Mouse (Mus musculus) gastrocnemius, postnatal 10 days (tissue): ENCODE data around the gene Edem1. TPM values are rescaled to one million over a fixed set of nuclear protein-coding genes. Genes with fewer than 3 reads are reported as not detected.
A peak's percentile ranks its signal among the peaks of the same experiment; 100 is the strongest.
"Not testable (repeated sequence)": the region's sequence is repeated elsewhere in the genome, so short reads cannot be mapped to it uniquely, and the experiment has no call there.

Experiments used
- DNase-seq: peaks from one replicate; pipeline ENCODE4 v3.0.0; 2021; ENCODE audit warnings: mixed read lengths
- total RNA-seq, 2 experiments: library from RNA; stranded (reverse); gene quantifications; 2 replicates each; pipeline ENCODE4 v1.2.3; 2021

Gene Edem1
- total RNA-seq, 2 experiments from 2014 or later, result 12.6 to 20.3 TPM

DNA sequence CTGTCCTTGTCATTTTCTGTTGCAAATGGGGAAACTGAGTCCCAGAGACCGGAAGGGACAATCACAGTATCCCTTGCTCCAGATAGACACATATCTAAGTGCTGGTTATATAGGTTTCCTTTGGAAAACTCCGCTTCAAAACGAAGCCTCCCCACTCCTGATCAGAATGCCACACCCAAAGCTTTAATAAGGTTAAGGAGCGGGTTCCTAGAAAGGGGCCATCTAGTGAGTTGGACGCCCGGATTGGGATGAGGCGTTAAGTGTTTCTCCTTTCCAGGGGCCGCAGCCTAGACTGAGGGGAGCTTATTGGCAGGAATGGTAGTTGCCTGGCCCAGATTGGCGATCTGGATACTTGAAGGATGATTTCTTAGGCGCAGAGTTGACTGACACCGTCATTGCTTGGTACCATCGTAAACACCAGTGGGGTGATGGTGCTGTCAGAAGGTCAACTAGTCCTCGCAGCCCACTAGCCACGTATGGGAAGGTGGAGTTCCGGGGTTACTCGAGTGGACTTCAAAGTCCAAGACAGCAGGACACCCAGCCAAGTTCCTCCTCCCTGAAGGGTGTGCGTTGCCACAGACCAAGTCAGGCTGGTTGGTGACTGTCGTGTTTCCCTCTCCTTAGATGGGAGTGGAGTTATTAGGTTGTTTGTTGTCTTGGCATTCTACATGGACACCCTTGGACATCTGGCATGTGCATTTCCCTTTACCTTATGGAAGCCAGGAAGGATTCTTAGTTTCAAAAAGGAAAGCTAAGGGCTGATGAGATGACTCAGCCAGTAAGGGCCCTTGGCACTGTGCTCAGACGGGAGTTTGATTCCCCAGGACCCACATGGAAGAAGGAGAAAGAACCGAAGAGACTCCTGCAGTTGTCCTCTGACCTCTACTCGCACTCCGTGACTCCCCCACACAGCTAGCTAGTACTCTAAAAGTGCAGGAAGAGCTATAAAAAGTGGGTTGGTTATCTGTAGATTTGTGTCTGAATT lies 1.2 kb downstream of the Edem1 start:
- peak; percentile 19 for DNase-seq

DNA sequence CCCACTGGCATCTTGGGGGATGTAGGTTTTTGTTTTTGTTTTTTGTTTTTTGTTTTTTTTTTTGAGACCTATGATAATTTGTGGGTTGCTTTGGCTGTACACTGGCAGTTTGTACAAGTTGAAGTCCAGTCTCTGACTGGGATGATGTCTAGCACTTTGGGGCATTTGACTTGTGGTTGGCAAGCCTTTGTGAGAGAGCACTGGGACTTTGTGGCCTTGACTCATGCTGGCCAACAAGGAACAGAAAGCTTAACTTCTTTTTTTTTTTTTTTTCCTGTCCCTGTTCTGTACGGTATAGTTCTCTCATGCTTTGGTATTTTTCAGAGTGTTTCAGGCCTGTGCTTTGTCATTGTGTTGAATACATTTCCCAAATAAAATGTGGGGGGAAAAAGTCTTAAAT lies 3.7 kb downstream of the Edem1 start:
- DNase-seq, result no peak

GRCm38 (mm10) chr6:108832989-108833388 lies 4.5 kb downstream of the Edem1 start:
- DNase-seq, result no peak

DNA sequence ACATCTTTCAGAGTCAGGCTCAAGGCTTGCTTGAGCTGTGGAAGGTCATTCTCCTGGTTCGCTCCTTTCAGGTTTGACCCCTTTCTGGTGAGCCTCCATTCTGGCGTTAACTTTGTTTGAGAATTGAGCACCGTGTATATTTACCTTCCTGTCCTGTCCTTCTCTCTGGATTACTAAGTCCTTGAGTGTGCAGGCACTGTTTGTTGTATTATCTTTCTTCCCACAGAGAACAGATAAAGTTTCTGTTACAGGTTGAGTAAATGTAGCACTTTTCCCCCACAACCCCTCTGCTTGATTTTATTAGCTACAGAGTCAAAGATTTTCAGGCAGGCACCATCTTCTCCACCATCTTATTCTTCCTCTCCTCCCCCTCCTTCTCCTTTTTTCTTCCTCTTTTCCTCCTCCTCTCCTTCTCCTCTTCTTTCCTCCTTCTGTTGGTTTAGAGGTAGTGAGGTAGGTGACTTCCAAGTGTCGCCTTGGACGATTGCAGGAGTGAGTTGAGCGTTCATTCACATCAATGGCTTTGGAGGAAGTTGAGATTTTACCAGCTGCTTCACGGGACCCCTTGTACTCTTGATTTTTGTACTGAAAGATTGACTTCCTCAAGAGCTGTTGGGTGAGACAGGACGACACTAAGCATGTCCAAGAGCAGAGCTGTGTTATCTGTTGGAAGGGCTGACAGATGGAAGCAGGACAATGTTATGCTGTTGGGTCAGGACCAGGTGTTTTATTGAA lies 5.7 kb downstream of the Edem1 start:
- DNase-seq, result no peak

GRCm38 (mm10) chr6:108835765-108836691 lies 7.6 kb downstream of the Edem1 start:
- DNase-seq, result no peak

DNA sequence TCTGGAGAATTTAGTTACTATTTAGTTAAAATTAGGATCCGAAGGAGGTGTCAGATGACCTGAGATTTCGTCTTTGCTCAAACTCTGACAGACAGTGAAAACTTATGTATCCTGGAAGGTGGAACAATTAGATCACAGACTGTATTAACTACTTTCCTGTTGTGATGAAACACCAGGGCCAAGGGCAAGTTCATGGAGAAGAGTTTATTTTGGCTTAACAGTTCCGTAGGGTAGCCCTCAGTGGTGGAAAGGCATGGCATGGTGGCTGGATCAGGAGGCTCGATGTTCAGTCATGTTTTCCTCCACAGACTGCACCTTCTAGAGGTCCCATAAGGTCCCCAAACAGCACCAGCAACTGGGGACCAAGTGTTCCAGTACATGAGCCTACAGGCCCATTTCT lies 8.6 kb downstream of the Edem1 start:
- DNase-seq, result no peak

- DNase-seq, result no peak
Measured at GRCm38 (mm10) chr6:108837958-108838357, 9.5 kb downstream of the Edem1 start.

GRCm38 (mm10) chr6:108839432-108839831 lies 11.0 kb downstream of the Edem1 start:
- DNase-seq, result no peak

DNA sequence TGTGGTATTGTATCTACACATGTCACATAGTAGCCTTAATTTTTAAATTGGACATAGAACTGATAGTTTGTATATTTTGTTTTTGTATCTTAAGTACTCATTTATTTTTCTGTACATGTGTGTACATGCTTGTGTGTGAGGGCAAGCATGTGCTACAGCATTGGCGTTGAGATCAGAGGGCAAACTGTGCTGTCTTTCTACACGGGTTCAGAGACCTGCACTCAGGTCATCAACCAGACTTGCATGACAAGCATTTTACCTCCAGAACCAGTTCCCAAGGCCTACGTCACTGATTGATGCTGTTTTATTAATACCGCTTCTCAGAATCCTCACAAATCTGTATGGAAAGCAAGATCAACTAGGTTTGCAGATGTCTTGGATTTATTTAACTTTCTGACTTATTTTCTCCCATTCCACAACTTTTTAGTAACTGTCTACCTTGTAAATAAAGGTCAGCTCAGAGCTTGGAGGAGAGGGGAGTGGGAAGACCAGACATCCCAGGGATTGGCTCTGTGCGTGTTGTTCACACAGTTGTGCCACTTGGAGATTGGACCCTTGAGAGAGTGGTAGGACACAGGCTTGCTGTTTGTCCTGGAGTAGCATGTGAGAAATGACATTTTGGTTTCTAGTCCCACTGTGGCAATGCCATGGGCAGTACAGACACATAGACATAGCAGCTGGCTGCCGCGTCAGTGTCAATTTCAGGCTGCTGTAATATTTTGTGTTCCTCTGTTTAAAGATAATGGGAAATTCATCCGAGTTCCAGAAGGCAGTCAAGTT lies 12.6 kb downstream of the Edem1 start:
- DNase-seq, result no peak

GRCm38 (mm10) chr6:108843664-108844063 lies 15.2 kb downstream of the Edem1 start:
- no peak for DNase-seq

DNA sequence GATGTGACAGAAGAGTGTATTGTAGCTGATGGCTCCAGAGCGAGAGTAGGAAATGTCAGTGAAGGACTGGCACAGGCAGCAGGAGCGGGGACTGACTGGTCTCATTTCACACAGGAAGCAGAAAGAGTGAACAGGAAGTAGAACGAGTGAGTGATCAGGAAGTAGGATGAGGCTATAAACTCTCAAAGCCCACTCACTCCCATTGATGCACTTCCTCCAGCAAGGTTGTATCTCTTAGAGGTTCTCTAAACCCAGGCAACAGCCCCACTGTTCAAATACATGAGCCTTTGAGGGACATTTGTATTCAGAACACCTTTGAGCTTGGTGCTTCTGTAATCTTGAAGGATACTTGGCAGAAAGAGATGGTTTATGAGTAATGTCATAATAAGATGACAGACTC lies 15.7 kb downstream of the Edem1 start:
- no peak for DNase-seq

- DNase-seq, result no peak
Measured at GRCm38 (mm10) chr6:108844771-108845170, 16.3 kb downstream of the Edem1 start.

DNA sequence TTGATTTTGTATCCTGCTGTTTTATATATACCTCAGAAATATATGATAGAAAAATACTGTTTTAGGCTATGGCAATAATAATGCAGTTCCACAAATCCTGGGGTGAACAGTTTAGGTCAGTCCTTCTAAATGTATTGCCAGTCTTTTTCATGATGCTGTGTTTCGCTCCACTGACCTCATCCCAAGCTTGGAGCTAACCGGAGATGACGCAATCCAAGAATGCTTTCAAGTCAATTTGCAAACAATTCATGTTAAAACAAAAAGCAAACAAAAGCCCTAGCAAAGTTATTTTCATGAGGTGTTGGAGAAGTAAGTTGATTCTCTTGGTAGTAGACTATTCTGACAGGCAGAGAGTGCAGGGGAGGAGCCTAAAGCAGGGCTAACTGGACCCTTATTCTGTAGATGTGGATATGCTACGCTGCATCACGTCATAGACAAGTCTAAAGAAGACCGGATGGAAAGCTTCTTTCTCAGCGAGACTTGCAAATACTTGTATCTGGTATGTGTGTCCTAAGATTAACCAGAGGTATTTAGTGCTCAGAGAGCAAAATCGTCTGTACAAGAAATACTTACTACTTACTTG lies 23.7 kb downstream of the Edem1 start:
- DNase-seq, result no peak

GRCm38 (mm10) chr6:108852986-108853385 lies 24.5 kb downstream of the Edem1 start:
- DNase-seq, result no peak

DNA sequence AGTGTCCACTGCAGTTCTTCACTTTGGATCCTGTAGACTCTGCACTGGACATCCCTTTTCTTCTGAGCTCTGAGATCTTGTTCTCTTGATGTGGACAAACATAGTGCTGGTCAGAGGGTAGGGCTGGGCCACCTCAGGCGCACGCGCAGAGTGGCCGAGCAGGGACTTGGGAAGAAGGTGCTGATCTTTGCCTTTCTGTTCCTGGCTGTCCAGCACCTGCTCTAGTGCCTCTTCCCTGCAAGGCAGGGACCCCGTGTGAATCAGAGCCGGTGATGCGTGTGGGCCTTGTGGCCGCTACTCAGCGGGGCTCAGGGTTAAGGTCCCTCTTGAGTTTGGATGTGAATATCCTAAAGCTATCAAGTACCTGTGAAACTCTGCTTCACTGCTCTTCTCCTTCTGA lies 30.1 kb downstream of the Edem1 start:
- DNase-seq, result no peak

- no peak for DNase-seq
Measured at GRCm38 (mm10) chr6:108861226-108861625, 32.8 kb downstream of the Edem1 start.

DNA sequence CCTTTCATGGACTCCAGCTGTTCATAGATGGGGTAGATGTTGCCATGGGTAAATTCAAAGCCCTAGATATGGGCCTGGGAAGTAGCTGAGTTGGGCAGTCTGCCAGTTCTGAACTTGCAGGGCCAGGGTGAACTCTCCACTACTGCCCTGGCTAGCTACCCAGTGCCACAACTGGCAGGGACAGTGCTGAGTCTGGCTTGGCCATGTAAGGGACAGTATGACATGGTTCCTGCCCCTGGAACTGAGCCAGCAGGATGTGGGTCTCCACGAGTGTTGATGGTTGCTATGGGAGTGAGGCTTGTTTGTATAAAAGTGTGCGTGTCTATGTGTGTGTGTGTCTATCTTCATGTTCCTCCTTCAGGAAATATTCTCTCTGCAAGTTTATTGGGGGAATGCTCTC lies 34.1 kb downstream of the Edem1 start:
- peak; percentile 14 for DNase-seq

DNA sequence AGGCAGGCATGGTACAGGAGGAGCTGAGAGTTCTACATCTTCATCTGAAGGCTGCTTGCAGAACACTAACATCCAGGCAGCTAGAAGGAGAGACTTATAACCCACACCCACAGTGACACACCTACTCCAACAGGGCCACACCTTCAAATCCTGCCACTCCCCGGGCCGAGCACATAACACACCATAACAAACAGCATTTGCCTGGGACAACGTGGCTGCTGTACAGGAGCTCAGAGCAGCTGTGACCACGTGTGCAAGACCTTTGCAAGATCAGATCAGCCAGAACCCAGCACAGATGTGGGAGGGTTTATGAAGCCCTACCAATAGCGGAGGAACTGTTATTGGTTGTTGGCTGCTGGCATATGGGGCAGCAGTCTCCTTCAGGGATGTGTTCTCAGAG lies 37.9 kb downstream of the Edem1 start:
- no peak for DNase-seq

- not testable (repeated sequence) for DNase-seq
Measured at GRCm38 (mm10) chr6:108869031-108869430, 40.6 kb downstream of the Edem1 start.

DNA sequence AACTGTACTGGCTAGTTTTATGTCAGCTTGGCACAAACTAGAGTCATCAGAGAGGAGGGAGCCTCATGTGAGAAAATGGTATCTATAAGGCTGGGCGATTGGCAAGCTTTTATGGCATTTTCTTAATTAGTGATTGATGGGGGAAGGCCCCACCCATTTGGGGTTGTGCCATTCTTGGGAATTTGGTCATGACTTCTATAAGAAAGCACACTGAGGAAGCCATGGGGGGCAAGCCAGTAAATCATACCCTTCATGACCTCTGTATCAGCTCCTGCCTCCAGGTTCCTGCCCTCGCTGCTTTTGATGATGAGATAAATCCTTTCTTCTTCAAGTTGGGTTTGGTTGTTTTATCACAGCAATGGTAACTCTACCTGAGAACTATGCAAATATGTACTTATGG lies 42.0 kb downstream of the Edem1 start:
- no peak for DNase-seq

DNA sequence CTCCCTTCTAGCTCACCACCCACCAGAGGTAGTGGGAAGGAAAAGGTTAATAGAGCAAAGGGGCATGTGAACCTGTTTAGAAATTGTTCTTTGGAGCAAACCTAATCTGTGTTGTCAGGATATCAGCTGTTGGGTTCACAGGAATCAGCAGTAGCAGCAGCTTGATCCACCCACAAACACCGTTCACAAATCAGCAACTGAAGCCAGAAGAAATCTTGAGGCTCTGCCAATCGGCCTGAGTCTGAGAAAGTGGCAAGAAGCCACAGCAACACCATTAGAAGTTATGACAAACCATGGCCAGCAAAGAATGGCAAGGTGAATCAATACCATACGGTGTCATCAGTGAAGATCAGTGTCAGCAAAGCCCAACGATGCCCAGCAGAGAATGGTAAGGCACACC lies 42.8 kb downstream of the Edem1 start:
- DNase-seq, result no peak
